Mouse (Mus musculus) midbrain, embryonic 16.5 days (tissue): ENCODE data around the gene Irf1. TPM values are rescaled to one million over a fixed set of nuclear protein-coding genes. Genes with fewer than 3 reads are reported as not detected.

ENCODE experiments used
- ATAC-seq: fragments of 200-750 bp; cut with Nextera tagmentation; 2 replicates; pipeline ENCODE4 v1.8.0; 2017; ENCODE audit warnings: moderate TSS enrichment
- H3K27ac ChIP-seq: fragments of 300-500 bp; sonication (generic); 2 replicates; pipeline ENCODE4 v1.5.1; 2014; ENCODE audit warnings: mild to moderate bottlenecking, low read length, mixed read lengths
- H3K27me3 ChIP-seq: fragments of 300-500 bp; sonication (generic); 2 replicates; pipeline ENCODE4 v1.6.1; 2014; ENCODE audit warnings: low read depth, low read length, mixed read lengths; ENCODE audit not compliant: control insufficient read depth, insufficient read depth
- H3K36me3 ChIP-seq: fragments of 300-500 bp; sonication (generic); 2 replicates; pipeline ENCODE4 v1.6.1; 2014; ENCODE audit warnings: mild to moderate bottlenecking, low read length, moderate library complexity, mixed read lengths; ENCODE audit not compliant: control insufficient read depth, insufficient read depth
- H3K4me1 ChIP-seq: fragments of 300-500 bp; sonication (generic); 2 replicates; pipeline ENCODE4 v1.6.1; 2014; ENCODE audit warnings: mild to moderate bottlenecking, low read length, mixed read lengths; ENCODE audit not compliant: control insufficient read depth, insufficient read depth
- H3K4me2 ChIP-seq: fragments of 300-500 bp; sonication (generic); 2 replicates; pipeline ENCODE4 v1.6.1; 2014; ENCODE audit warnings: mild to moderate bottlenecking, low read length, mixed read lengths
- H3K4me3 ChIP-seq: fragments of 300-500 bp; sonication (generic); 2 replicates; pipeline ENCODE4 v1.5.1; 2014; ENCODE audit warnings: low read depth, mild to moderate bottlenecking, low read length, moderate library complexity, mixed read lengths
- H3K9ac ChIP-seq: fragments of 300-500 bp; sonication (generic); 2 replicates; pipeline ENCODE4 v1.6.1; 2014; ENCODE audit warnings: low read depth, low read length, mixed read lengths
- H3K9me3 ChIP-seq: fragments of 300-500 bp; sonication (generic); replicated peaks from 2 replicates; pipeline ENCODE4 v1.6.1; 2014; ENCODE audit warnings: mild to moderate bottlenecking, low read length, mixed read lengths; ENCODE audit not compliant: control insufficient read depth, poor library complexity, severe bottlenecking
- WGBS: fragments of 180-500 bp; shearing (Covaris S2); extraction: QIAGEN DNeasy Blood & Tissue Kit; methylation state at CpG from one replicate; pipeline ENCODE4 v1.1.7; 2014; 5-methylcytosine and 5-hydroxymethylcytosine counted together
- polyA plus RNA-seq: library from polyadenylated mRNA; unstranded; fragments of >200 nt; fragmentation: Nextera tagmentation; extraction: Ambion mirVana; gene quantifications from 2 replicates; pipeline ENCODE4 v1.2.1, GENCODE M21; 2015

Irf1 gene
- polyA plus RNA-seq, 1 experiment from 2014 or later = 2.2 TPM

DNA sequence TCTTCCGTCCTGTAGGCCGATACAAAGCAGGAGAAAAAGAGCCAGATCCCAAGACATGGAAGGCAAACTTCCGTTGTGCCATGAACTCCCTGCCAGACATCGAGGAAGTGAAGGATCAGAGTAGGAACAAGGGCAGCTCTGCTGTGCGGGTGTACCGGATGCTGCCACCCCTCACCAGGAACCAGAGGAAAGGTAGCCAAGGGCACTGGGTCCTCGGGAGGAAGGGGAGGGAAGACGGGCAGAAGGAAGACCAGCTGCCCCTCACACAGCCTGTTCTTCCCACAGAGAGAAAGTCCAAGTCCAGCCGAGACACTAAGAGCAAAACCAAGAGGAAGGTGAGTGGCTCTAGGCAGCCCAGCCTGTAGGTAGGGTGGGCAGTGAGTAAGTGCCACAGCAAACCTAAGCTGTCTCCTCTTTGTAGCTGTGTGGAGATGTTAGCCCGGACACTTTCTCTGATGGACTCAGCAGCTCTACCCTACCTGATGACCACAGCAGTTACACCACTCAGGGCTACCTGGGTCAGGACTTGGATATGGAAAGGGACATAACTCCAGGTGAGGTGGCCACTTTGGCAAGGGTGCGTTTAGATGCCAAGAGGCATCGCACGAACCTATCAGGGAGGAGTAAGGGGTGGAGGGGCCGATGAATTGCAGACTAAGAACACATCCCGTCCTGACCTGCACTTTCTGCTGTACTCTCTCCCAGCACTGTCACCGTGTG is 4.0 kb downstream of the Irf1 start:
- Histone ChIP-seq H3K27ac (no peak overlapping the region), H3K4me3 (no peak overlapping the region), H3K9me3 (no peaks in the 10 kb centered on the region), H3K36me3 (no peaks in the 10 kb centered on the region), H3K4me2 (no peak overlapping the region), H3K27me3 (peaks cover 8% of the 10 kb centered on the region), H3K9ac (no peak overlapping the region), H3K4me1 (peaks cover 8% of the 10 kb centered on the region)
- ATAC-seq = no peak
- WGBS = 94% methylated on average over 16 of the region's 16 CpGs

DNA sequence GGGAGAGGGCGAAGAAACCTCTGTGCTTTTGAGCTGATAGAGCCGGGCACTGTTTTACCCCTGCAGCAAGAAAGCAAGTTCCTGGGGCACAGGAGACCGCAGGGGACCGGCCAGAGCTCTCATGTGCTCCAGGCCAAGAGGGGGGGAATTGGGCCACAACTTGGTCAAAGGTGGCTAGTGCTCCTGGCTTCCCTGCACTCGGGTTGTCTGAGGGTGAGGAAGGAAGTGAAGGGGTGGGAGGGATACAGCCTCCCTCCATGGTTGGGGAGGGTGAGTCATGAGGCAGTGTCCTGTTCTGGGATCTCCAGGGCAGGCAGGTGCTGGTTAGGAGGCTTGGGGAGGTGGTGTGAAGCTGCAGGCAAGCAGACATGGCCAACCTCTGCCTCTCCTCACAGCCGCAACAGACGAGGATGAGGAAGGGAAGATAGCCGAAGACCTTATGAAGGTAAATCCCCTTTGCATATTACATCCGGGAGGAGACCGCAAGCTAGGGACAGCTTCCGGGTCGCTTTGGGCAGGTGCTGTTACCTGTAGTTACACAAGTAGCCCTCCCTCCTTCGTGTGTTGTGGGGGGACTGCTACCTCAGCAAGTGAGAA is 4.9 kb downstream of the Irf1 start:
- H3K4me3 ChIP-seq = no peak overlapping the region
- no peaks in the 10 kb centered on the region for H3K36me3 ChIP-seq
- peaks cover 4% of the 10 kb centered on the region for H3K4me1 ChIP-seq
- no peak overlapping the region for H3K4me2 ChIP-seq
- no peak overlapping the region for H3K27ac ChIP-seq
- peaks cover 6% of the 10 kb centered on the region; the same call in 1 of the 2 replicates for H3K27me3 ChIP-seq
- 91% methylated on average over 13 of the region's 13 CpGs for WGBS
- no peaks in the 10 kb centered on the region for H3K9me3 ChIP-seq
- no peak for ATAC-seq
- no peak overlapping the region for H3K9ac ChIP-seq

DNA sequence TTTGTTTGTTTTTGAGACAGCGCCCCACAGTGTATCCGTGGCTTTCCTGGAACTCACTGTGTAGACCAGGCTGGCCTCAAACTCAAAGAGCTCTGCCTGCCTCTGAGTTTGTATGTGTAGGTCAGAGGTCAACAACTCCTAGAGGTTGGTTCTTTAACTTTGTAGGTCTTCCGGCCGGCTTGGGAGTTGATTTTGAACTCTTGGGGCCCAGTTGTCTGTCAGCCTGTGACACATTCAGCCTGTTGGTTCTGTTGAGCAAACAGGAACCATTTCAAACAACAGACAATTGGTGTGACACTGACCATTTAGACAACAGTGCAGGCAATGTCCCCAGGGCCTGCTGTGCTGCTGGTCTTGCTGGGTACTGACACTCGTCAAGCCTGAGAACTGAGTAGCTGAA is 7.9 kb downstream of the Irf1 start:
- H3K9me3 ChIP-seq = no peaks in the 10 kb centered on the region
- no peak overlapping the region for H3K4me3 ChIP-seq
- no peaks in the 10 kb centered on the region for H3K27me3 ChIP-seq
- no peaks in the 10 kb centered on the region for H3K4me1 ChIP-seq
- ATAC-seq = no peak
- H3K9ac ChIP-seq = no peak overlapping the region
- 76% methylated on average over 5 of the region's 5 CpGs for WGBS
- H3K27ac ChIP-seq = no peak overlapping the region
- H3K4me2 ChIP-seq = no peak overlapping the region
- no peaks in the 10 kb centered on the region for H3K36me3 ChIP-seq

DNA sequence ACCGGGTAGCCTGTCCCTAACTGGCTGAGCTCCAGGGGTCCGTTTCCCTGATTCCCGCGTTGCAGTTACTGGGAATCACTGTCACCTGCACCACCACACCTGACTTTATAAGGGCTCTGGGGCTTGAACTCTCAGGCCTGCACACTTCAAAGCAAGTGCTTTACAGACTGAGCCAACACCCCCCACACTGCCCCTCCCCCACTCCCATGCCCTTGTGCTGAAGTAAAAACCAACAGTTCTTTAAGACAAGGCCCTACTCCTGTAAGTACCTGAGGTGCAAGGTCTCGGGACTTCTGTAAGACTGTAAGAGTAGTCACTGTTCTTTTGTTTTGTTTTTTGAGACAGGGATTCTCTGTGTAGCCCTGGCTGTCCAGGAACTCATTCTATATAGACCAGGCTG is 8.6 kb downstream of the Irf1 start:
- Histone ChIP-seq H3K27ac (no peak overlapping the region), H3K9me3 (no peaks in the 10 kb centered on the region), H3K27me3 (no peaks in the 10 kb centered on the region), H3K4me3 (no peak overlapping the region), H3K9ac (no peak overlapping the region), H3K4me1 (no peaks in the 10 kb centered on the region), H3K36me3 (no peaks in the 10 kb centered on the region), H3K4me2 (no peak overlapping the region)
- ATAC-seq = no peak
- WGBS = 86% methylated on average over 5 of the region's 5 CpGs

DNA sequence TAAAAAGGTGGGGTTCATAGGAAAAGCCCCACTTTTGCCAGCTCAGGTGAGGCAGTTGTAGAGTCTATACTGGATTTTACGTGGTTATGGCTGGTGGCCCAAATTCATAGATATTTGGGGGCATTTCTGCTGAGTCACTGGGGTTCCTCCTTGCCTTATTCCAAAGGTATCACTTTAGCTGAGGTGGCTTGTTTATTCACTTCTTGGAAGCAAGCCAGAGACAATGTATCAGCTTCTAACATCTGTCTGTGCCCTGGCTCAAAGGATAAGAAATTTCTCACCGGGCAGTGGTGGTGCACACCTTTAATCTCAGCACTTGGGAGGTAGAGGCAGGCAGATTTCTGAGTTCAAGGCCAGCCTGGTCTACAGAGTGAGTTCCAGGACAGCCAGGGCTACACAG is 10.0 kb downstream of the Irf1 start:
- no peaks in the 10 kb centered on the region for H3K36me3 ChIP-seq
- no peaks in the 10 kb centered on the region for H3K9me3 ChIP-seq
- WGBS = 95% methylated on average over 2 of the region's 2 CpGs
- H3K4me2 ChIP-seq = no peak overlapping the region
- no peaks in the 10 kb centered on the region for H3K4me1 ChIP-seq
- no peak overlapping the region for H3K9ac ChIP-seq
- no peaks in the 10 kb centered on the region for H3K27me3 ChIP-seq
- H3K4me3 ChIP-seq = no peak overlapping the region
- no peak overlapping the region for H3K27ac ChIP-seq
- no peak for ATAC-seq

GRCm38 (mm10) chr11:53780262-53780661 is 10.4 kb downstream of the Irf1 start:
- H3K4me3 ChIP-seq = no peak overlapping the region
- no peaks in the 10 kb centered on the region for H3K36me3 ChIP-seq
- H3K4me2 ChIP-seq = no peak overlapping the region
- H3K27me3 ChIP-seq = no peaks in the 10 kb centered on the region
- WGBS = 61% methylated on average over 3 of the region's 3 CpGs
- no peaks in the 10 kb centered on the region for H3K4me1 ChIP-seq
- ATAC-seq = no peak
- H3K27ac ChIP-seq = no peak overlapping the region
- no peak overlapping the region for H3K9ac ChIP-seq
- no peaks in the 10 kb centered on the region for H3K9me3 ChIP-seq

DNA sequence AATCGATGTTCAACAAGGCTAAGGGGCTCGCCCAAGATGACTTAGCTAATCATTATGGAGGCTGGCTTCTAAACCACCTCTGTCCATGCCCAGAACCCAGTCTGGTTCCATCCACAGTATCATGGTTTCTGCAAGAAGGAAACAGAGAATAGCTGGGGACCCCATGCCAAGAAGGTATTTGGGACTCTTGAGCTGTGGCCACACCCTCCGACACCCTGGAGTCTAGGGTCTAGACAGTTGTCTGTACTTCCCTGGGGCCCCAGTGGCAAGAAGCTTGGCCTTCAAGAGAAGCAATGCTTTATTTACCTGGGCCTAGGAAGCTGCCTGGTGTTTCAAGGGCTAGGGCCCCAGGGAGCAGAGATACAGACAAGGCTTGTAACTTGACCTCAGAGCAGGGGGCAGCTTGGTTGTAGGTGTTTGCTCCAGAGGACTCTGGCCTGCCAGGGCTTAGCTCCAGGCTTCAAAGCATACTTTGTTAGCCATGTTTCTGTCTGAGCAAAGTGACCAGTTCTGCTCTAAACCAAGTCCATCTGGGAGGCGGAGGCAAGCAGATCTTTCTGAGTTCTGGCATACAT is 11.5 kb downstream of the Irf1 start:
- no peak for ATAC-seq
- WGBS = 89% methylated on average over 4 of the region's 4 CpGs
- no peak overlapping the region for H3K4me2 ChIP-seq
- H3K36me3 ChIP-seq = no peaks in the 10 kb centered on the region
- H3K4me3 ChIP-seq = no peak overlapping the region
- H3K9ac ChIP-seq = no peak overlapping the region
- no peaks in the 10 kb centered on the region for H3K9me3 ChIP-seq
- no peak overlapping the region for H3K27ac ChIP-seq
- H3K4me1 ChIP-seq = no peaks in the 10 kb centered on the region
- no peaks in the 10 kb centered on the region for H3K27me3 ChIP-seq

DNA sequence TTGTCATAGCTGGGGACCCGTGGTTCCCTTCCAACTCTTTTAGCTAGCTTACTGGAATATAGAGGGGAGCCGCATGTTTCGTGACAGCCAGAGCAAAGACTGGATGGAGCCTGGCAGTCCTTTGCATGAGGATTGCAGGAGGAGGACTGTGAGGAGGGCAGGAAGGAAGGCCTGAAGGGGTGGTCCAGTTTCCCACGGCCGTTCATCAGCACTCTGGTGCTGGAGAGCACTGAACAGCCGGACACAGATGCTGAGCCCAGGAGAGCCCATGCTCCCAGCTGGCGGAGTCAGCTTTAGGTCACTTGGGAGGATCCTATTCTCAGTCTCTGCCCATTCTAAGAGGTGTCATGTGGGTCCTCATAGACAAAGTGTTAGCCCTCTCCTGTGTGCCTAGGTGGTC is 12.2 kb downstream of the Irf1 start:
- WGBS = 93% methylated on average over 7 of the region's 7 CpGs
- H3K4me1 ChIP-seq = no peaks in the 10 kb centered on the region
- no peaks in the 10 kb centered on the region for H3K36me3 ChIP-seq
- no peaks in the 10 kb centered on the region for H3K9me3 ChIP-seq
- H3K27ac ChIP-seq = no peak overlapping the region
- H3K4me3 ChIP-seq = no peak overlapping the region
- no peak overlapping the region for H3K9ac ChIP-seq
- ATAC-seq = no peak
- H3K27me3 ChIP-seq = no peaks in the 10 kb centered on the region
- H3K4me2 ChIP-seq = no peak overlapping the region

- Histone ChIP-seq H3K27ac (no peak overlapping the region), H3K4me3 (no peak overlapping the region), H3K9me3 (no peaks in the 10 kb centered on the region), H3K4me2 (no peak overlapping the region), H3K4me1 (no peaks in the 10 kb centered on the region), H3K36me3 (no peaks in the 10 kb centered on the region), H3K27me3 (no peaks in the 10 kb centered on the region), H3K9ac (no peak overlapping the region)
- ATAC-seq = no peak
- WGBS = 90% methylated on average over 9 of the region's 9 CpGs
These were observed 13.5 kb downstream of the Irf1 start for GRCm38 (mm10) chr11:53783288-53783687.
